Mouse (Mus musculus) thymus, adult 2 months (tissue): ENCODE results near the gene Xrcc1.

Experiments
- CTCF ChIP-seq: fragments of 200-500 bp; IDR thresholded peaks from 2 replicates; pipeline ENCODE4 v1.5.1; 2012; ENCODE audit warnings: mild to moderate bottlenecking, control low read depth, low read length, moderate library complexity, borderline replicate concordance; ENCODE audit not compliant: control insufficient read depth, poor library complexity, insufficient read depth; ENCODE audit errors: extremely low read depth
- POLR2A ChIP-seq: fragments of 200-500 bp; IDR thresholded peaks from 2 replicates; pipeline ENCODE4 v1.6.1; 2012; ENCODE audit warnings: mild to moderate bottlenecking, low read length, control low read depth, moderate library complexity; ENCODE audit not compliant: control insufficient read depth, poor library complexity, insufficient read depth; ENCODE audit errors: extremely low read depth

DNA sequence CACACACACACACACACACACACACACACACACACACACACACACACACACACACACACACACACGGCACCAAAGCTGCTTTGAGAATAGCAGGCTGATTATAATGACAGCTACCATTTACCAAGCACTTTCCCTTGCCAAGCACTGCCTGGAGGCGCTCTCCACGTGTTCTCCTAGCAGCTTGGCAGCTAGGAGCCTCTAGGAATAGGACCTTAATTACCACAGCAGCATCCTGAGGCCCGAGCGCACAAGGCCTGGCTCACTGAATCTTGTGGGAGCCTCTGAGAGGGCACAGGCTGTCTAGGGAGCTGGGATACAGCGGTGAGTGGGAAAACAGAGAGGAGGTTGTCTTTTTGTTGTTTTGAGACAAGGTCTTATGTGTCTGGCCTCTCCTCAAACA, 28.4 kb upstream of the Xrcc1 start:
- TF ChIP-seq POLR2A (no peak), CTCF (no peak)
